Mouse (Mus musculus): Measurements from ENCODE around the gene Gimap4. TPM values are rescaled to one million over a fixed set of nuclear protein-coding genes. Genes with fewer than 3 reads are reported as not detected.

Gimap4 gene
- not detected in 2 replicates for polyA plus RNA-seq (2012)

GRCm38 (mm10) chr6:48684319-48684718 is at the start of gene Gimap4:
TSS of gene Gimap4 (plus strand) at chr6:48684549.
- TF ChIP-seq GATA1 (IDR thresholded peaks at IDR 0.05; ENCODE audit: low read length), result no peak

- no peak for TF ChIP-seq GATA1 (IDR thresholded peaks at IDR 0.05; ENCODE audit: low read length)
These were observed 49.2 kb upstream of the Gimap4 start for GRCm38 (mm10) chr6:48635105-48635504.

GRCm38 (mm10) chr6:48636515-48636914 is 47.8 kb upstream of the Gimap4 start:
- TF ChIP-seq GATA1 (IDR thresholded peaks at IDR 0.05; ENCODE audit: low read length), result no peak

GRCm38 (mm10) chr6:48637811-48638500 is 46.4 kb upstream of the Gimap4 start:
- TF ChIP-seq GATA1 (IDR thresholded peaks at IDR 0.05; ENCODE audit: low read length), result no peak

- TF ChIP-seq GATA1 (IDR thresholded peaks at IDR 0.05; ENCODE audit: low read length), result no peak
These were observed 45.8 kb upstream of the Gimap4 start for GRCm38 (mm10) chr6:48638553-48638952.

GRCm38 (mm10) chr6:48641391-48641790 is 43.0 kb upstream of the Gimap4 start:
- TF ChIP-seq GATA1 (IDR thresholded peaks at IDR 0.05; ENCODE audit: low read length), result no peak

GRCm38 (mm10) chr6:48642764-48643292 is 41.5 kb upstream of the Gimap4 start:
- no peak for TF ChIP-seq GATA1 (IDR thresholded peaks at IDR 0.05; ENCODE audit: low read length)

GRCm38 (mm10) chr6:48645660-48646308 is 38.6 kb upstream of the Gimap4 start:
- no peak for TF ChIP-seq GATA1 (IDR thresholded peaks at IDR 0.05; ENCODE audit: low read length)

- TF ChIP-seq GATA1 (IDR thresholded peaks at IDR 0.05; ENCODE audit: low read length), result no peak
These were observed 38.0 kb upstream of the Gimap4 start for GRCm38 (mm10) chr6:48646309-48646690.

GRCm38 (mm10) chr6:48646995-48647394 is 37.4 kb upstream of the Gimap4 start, which contains the start of gene Gimap8:
TSS of gene Gimap8 (plus strand) at chr6:48647234.
- no peak for TF ChIP-seq GATA1 (IDR thresholded peaks at IDR 0.05; ENCODE audit: low read length)

- no peak for TF ChIP-seq GATA1 (IDR thresholded peaks at IDR 0.05; ENCODE audit: low read length)
These were observed 36.7 kb upstream of the Gimap4 start for GRCm38 (mm10) chr6:48647611-48648010.

- no peak for TF ChIP-seq GATA1 (IDR thresholded peaks at IDR 0.05; ENCODE audit: low read length)
These were observed 35.6 kb upstream of the Gimap4 start for GRCm38 (mm10) chr6:48648779-48649178.

GRCm38 (mm10) chr6:48650041-48650440 is 34.3 kb upstream of the Gimap4 start:
- no peak for TF ChIP-seq GATA1 (IDR thresholded peaks at IDR 0.05; ENCODE audit: low read length)

- TF ChIP-seq GATA1 (IDR thresholded peaks at IDR 0.05; ENCODE audit: low read length), result no peak
These were observed 25.6 kb upstream of the Gimap4 start for GRCm38 (mm10) chr6:48658721-48659120.

- no peak for TF ChIP-seq GATA1 (IDR thresholded peaks at IDR 0.05; ENCODE audit: low read length)
These were observed 19.6 kb upstream of the Gimap4 start for GRCm38 (mm10) chr6:48664750-48665149.

- TF ChIP-seq GATA1 (IDR thresholded peaks at IDR 0.05; ENCODE audit: low read length), result no peak
These were observed 18.9 kb upstream of the Gimap4 start for GRCm38 (mm10) chr6:48665471-48665870.

GRCm38 (mm10) chr6:48666159-48666586 is 18.2 kb upstream of the Gimap4 start:
- TF ChIP-seq GATA1 (IDR thresholded peaks at IDR 0.05; ENCODE audit: low read length), result no peak

Measured in G1E-ER4 (cell line).